Mouse (Mus musculus): ENCODE results near the gene Srsf3. TPM values are rescaled to one million over a fixed set of nuclear protein-coding genes. Genes with fewer than 3 reads are reported as not detected.

Gene Srsf3
- polyA plus RNA-seq, 1 experiment, result 69.4 TPM

DNA sequence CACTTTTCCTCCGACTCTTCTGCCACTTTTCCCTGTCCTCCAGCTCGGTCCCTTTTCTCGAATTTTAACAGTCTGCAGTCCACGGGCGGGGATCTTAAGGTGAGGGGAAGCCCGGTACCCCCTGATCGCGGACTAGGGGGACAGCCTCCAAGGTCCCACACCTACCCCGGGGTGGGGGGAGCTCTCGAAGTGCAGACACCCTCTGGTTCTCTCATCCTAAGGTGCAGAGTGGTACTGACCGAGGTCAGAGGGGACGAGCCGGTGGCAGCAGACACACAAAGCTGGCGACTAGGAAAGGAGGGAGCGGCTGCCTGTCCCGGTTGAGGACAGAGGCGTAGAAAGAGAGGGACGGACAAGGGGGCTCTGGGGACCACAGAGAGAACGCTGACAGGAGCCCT, 25.2 kb upstream of the Srsf3 start:
- H3K4me3 ChIP-seq (ENCODE audit: low read depth, low read length), result peak overlapping the region; percentile 75
- H3K27me3 ChIP-seq (ENCODE audit: control insufficient read depth, insufficient read depth, low read length), result no peaks in the 10 kb centered on the region
- H3K36me3 ChIP-seq (ENCODE audit: control insufficient read depth, insufficient read depth, low read length), result no peaks in the 10 kb centered on the region
- TF ChIP-seq CTCF (IDR thresholded peaks at IDR 0.05; ENCODE audit: extremely low read depth, insufficient read length, insufficient replicate concordance, low read depth, low read length) (no peak), POLR2A (IDR thresholded peaks at IDR 0.05; ENCODE audit: low read depth, low read length) (no peak)
- H3K4me1 ChIP-seq (ENCODE audit: control insufficient read depth, insufficient read depth, insufficient read length, low read length), result peaks cover 10% of the 10 kb centered on the region; the same call in 1 of the 2 replicates
- peak overlapping the region; percentile 88 for H3K27ac ChIP-seq (ENCODE audit: insufficient read depth, low read depth, low read length)
- under 1% methylated on average over 19 of the region's 19 CpGs for WGBS

DNA sequence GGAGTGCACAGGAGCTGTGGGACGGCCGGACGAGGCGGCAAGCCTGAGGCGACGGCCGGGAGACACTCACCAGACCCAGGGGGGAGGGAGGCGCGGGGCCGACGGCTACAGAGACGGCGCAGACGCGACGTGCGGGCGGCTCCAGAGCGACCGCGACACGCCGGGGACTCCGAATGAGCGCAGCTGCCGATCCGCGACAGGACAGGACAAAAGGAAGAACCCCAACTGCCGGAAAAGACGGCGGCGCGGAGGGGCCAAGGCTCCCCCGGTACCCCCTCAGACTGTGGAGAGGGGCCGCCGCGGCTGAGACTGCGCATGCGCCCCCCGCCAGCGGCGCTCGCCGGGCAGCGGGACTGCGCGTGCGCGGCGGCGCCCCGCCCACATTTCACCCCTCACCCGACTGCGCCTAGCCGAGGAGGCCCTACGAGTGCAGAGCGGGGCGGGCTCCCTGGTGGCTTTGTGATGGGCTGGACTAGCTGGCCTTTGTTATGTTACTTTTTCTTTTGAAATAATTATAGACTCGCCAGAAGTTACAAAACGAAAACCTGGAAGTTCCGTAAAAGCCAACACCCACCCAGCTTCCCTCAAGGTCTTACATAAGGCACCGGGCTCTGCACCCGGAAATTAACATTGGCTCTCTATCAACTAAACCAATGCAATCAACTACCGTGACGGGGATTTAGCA, 24.6 kb upstream of the Srsf3 start, which contains the start of gene Stk38:
Stk38 (minus strand) TSS at position 355 of the 685 bp plus-strand sequence.
- peaks cover 10% of the 10 kb centered on the region; the same call in 1 of the 2 replicates for H3K4me1 ChIP-seq (ENCODE audit: control insufficient read depth, insufficient read depth, insufficient read length, low read length)
- WGBS, result under 1% methylated on average over 63 of the region's 65 CpGs
- H3K4me3 ChIP-seq (ENCODE audit: low read depth, low read length), result peak within 1 kb of the TSS; percentile 75
- no peaks in the 10 kb centered on the region for H3K36me3 ChIP-seq (ENCODE audit: control insufficient read depth, insufficient read depth, low read length)
- H3K27ac ChIP-seq (ENCODE audit: insufficient read depth, low read depth, low read length), result peak within 1 kb of the TSS; percentile 88
- TF ChIP-seq CTCF (IDR thresholded peaks at IDR 0.05; ENCODE audit: extremely low read depth, insufficient read length, insufficient replicate concordance, low read depth, low read length) (no peak), POLR2A (IDR thresholded peaks at IDR 0.05; ENCODE audit: low read depth, low read length) (peak; percentile 84; the same call in 1 of the 2 replicates)
- H3K27me3 ChIP-seq (ENCODE audit: control insufficient read depth, insufficient read depth, low read length), result no peaks in the 10 kb centered on the region

DNA sequence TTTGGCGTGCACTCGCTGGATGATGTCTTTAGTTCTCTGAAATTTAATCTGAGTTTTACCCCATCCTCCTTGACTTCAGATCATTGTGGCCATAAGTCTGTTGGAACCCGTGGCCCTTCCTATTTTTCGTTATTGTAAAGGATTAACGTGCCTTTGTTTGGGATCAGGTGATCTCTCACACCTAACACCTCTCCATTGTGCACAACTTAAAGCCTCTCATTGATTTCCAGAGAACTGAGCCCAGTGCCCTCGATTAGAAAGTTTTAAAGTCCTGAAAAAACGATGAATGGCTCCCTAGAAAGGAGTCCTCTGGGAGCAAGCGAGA, 24.1 kb upstream of the Srsf3 start:
- peak overlapping the region; percentile 75; the same call in 1 of the 2 replicates for H3K4me3 ChIP-seq (ENCODE audit: low read depth, low read length)
- H3K36me3 ChIP-seq (ENCODE audit: control insufficient read depth, insufficient read depth, low read length), result no peaks in the 10 kb centered on the region
- peak overlapping the region; percentile 88 for H3K27ac ChIP-seq (ENCODE audit: insufficient read depth, low read depth, low read length)
- WGBS, result 17% methylated on average over 8 of the region's 8 CpGs
- no peaks in the 10 kb centered on the region for H3K27me3 ChIP-seq (ENCODE audit: control insufficient read depth, insufficient read depth, low read length)
- TF ChIP-seq CTCF (IDR thresholded peaks at IDR 0.05; ENCODE audit: extremely low read depth, insufficient read length, insufficient replicate concordance, low read depth, low read length) (no peak), POLR2A (IDR thresholded peaks at IDR 0.05; ENCODE audit: low read depth, low read length) (no peak)
- H3K4me1 ChIP-seq (ENCODE audit: control insufficient read depth, insufficient read depth, insufficient read length, low read length), result peaks cover 10% of the 10 kb centered on the region; the same call in 1 of the 2 replicates

DNA sequence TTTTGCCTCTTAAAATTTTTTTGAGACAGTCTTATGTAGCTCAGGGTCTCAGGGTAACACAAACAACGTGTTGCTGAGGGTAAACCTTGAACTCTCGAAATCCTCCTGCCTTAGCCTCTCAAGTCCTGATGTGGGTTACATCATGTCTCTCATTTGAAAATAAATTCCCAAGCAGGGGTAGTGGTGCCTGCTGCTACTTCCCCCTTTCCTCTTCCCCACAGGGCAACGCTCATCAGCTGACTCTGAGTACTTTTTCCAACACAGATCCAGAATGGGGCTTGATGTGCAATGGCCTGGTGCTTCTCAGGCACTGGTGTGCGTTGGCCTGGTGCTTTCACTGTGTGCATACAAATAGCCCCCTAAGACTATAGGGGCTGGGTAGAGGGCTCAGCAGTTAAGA, 23.2 kb upstream of the Srsf3 start:
- Histone ChIP-seq H3K4me1 (ENCODE audit: control insufficient read depth, insufficient read depth, insufficient read length, low read length) (peaks cover 10% of the 10 kb centered on the region; the same call in 1 of the 2 replicates), H3K27me3 (ENCODE audit: control insufficient read depth, insufficient read depth, low read length) (no peaks in the 10 kb centered on the region), H3K27ac (ENCODE audit: insufficient read depth, low read depth, low read length) (no peak overlapping the region), H3K36me3 (ENCODE audit: control insufficient read depth, insufficient read depth, low read length) (no peaks in the 10 kb centered on the region), H3K4me3 (ENCODE audit: low read depth, low read length) (no peak overlapping the region)
- 91% methylated on average over 4 of the region's 4 CpGs for WGBS
- no peak for TF ChIP-seq CTCF (IDR thresholded peaks at IDR 0.05; ENCODE audit: extremely low read depth, insufficient read length, insufficient replicate concordance, low read depth, low read length)
- TF ChIP-seq POLR2A (IDR thresholded peaks at IDR 0.05; ENCODE audit: low read depth, low read length), result no peak

DNA sequence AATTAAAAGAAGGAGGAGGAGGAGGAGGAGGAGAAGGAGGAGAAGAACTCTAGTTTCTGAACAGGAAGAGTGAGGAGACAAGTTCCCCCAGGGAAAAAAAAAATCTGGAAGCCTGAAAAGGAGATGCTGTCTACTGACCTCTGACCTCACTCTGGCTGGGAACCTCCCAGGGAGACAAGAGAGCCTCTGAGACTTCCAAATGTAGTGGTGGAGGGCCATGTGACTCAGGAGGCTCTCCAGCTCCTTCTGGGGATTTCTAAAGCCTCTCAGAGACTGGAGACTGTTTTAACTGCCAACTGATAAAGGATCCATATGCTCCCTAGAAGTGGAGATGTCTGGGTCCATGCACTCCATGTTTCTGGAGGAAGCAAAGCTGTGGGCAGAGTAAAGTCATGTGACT, 18.2 kb upstream of the Srsf3 start:
- no peaks in the 10 kb centered on the region for H3K36me3 ChIP-seq (ENCODE audit: control insufficient read depth, insufficient read depth, low read length)
- no peak for TF ChIP-seq POLR2A (IDR thresholded peaks at IDR 0.05; ENCODE audit: low read depth, low read length)
- TF ChIP-seq CTCF (IDR thresholded peaks at IDR 0.05; ENCODE audit: extremely low read depth, insufficient read length, insufficient replicate concordance, low read depth, low read length), result no peak
- H3K4me3 ChIP-seq (ENCODE audit: low read depth, low read length), result no peak overlapping the region
- H3K4me1 ChIP-seq (ENCODE audit: control insufficient read depth, insufficient read depth, insufficient read length, low read length), result peaks cover 3% of the 10 kb centered on the region; the same call in 1 of the 2 replicates
- no peak overlapping the region for H3K27ac ChIP-seq (ENCODE audit: insufficient read depth, low read depth, low read length)
- no peaks in the 10 kb centered on the region for H3K27me3 ChIP-seq (ENCODE audit: control insufficient read depth, insufficient read depth, low read length)

DNA sequence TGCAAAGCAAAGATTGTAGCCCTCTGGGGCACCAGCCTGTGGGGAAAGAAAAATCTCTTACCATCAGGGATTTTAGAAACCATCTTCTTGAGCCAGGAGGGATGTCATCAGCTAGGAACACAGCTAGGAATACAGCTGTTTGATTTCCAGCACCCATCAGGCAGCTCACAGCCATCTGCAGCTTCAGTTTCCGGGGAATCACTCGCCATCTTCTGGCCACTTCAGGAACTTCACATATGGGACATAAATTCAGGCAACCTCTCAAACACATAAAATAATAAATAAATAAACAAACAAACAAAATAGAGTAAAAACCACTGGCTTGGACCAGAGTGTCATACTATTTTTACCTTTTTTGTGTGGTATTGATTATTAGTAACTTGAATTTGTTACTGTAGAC, 16.8 kb upstream of the Srsf3 start:
- Histone ChIP-seq H3K4me3 (ENCODE audit: low read depth, low read length) (no peak overlapping the region), H3K27ac (ENCODE audit: insufficient read depth, low read depth, low read length) (no peak overlapping the region), H3K27me3 (ENCODE audit: control insufficient read depth, insufficient read depth, low read length) (no peaks in the 10 kb centered on the region), H3K4me1 (ENCODE audit: control insufficient read depth, insufficient read depth, insufficient read length, low read length) (peaks cover 3% of the 10 kb centered on the region; the same call in 1 of the 2 replicates), H3K36me3 (ENCODE audit: control insufficient read depth, insufficient read depth, low read length) (no peaks in the 10 kb centered on the region)
- 70% methylated on average over 2 of the region's 2 CpGs for WGBS
- TF ChIP-seq CTCF (IDR thresholded peaks at IDR 0.05; ENCODE audit: extremely low read depth, insufficient read length, insufficient replicate concordance, low read depth, low read length), result peak; percentile 72; the same call in 1 of the 2 replicates
- TF ChIP-seq POLR2A (IDR thresholded peaks at IDR 0.05; ENCODE audit: low read depth, low read length), result no peak

DNA sequence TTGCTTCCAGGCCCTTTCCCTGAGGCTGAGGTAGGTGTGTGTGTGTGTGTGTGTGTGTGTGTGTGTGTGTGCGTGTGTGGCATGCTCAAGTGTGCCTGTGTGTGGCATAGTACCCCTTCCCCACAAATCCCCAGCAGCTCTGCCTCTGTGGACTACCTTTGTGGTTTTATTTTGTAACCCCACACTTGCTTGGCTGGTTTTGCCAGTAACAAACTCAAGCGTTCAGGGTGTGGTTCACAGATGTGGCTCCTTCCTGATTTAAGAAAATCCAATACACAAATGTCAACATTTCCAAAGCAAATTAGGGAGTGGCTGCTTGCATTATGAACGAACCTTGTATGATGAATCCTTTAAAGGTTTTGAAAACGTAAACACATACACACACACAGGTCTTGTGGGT, 15.7 kb upstream of the Srsf3 start:
- no peaks in the 10 kb centered on the region for H3K36me3 ChIP-seq (ENCODE audit: control insufficient read depth, insufficient read depth, low read length)
- TF ChIP-seq POLR2A (IDR thresholded peaks at IDR 0.05; ENCODE audit: low read depth, low read length) (no peak), CTCF (IDR thresholded peaks at IDR 0.05; ENCODE audit: extremely low read depth, insufficient read length, insufficient replicate concordance, low read depth, low read length) (no peak)
- H3K4me3 ChIP-seq (ENCODE audit: low read depth, low read length), result no peak overlapping the region
- 31% methylated on average over 4 of the region's 4 CpGs for WGBS
- H3K27me3 ChIP-seq (ENCODE audit: control insufficient read depth, insufficient read depth, low read length), result no peaks in the 10 kb centered on the region
- peak overlapping the region; percentile 88 for H3K27ac ChIP-seq (ENCODE audit: insufficient read depth, low read depth, low read length)
- H3K4me1 ChIP-seq (ENCODE audit: control insufficient read depth, insufficient read depth, insufficient read length, low read length), result peaks cover 3% of the 10 kb centered on the region; the same call in 1 of the 2 replicates
